Mouse (Mus musculus) cortical plate, adult 2 months (tissue): ENCODE results near the gene Cyp1a1.

Experiments
- CTCF ChIP-seq: fragments of 200-500 bp; IDR thresholded peaks from 2 replicates; pipeline ENCODE4 v1.5.1; 2011; ENCODE audit warnings: mild to moderate bottlenecking, control low read depth, low read length; ENCODE audit not compliant: insufficient read depth; ENCODE audit errors: extremely low read depth
- POLR2A ChIP-seq: fragments of 200-500 bp; IDR thresholded peaks from 2 replicates; pipeline ENCODE4 v1.6.1; 2011; ENCODE audit warnings: mild to moderate bottlenecking, low read length, control low read depth; ENCODE audit not compliant: insufficient read depth; ENCODE audit errors: extremely low read depth

GRCm38 (mm10) chr9:57706496-57706895 lies 18.8 kb downstream of the Cyp1a1 start:
- no peak for TF ChIP-seq CTCF
- no peak for TF ChIP-seq POLR2A
